Mouse (Mus musculus) bone marrow, adult 2 months (tissue): ENCODE results near the gene Anks1b. TPM values are rescaled to one million over a fixed set of nuclear protein-coding genes. Genes with fewer than 3 reads are reported as not detected.

Experiments used
- H3K27ac ChIP-seq: fragments of 200-500 bp; 2 replicates; pipeline ENCODE4 v1.5.1; 2012; ENCODE audit warnings: low read depth, mild to moderate bottlenecking, control low read depth, inconsistent platforms, low read length; ENCODE audit not compliant: control insufficient read depth, poor library complexity, insufficient read depth
- H3K4me1 ChIP-seq: fragments of 200-500 bp; 2 replicates; pipeline ENCODE4 v1.6.1; 2011; ENCODE audit warnings: low read length; ENCODE audit not compliant: control insufficient read depth, insufficient read depth
- H3K4me3 ChIP-seq: fragments of 200-500 bp; replicated peaks from 2 replicates; pipeline ENCODE3; 2011; ENCODE audit warnings: mild to moderate bottlenecking, low read depth, low read length, control low read depth; ENCODE audit not compliant: control insufficient read depth
- CTCF ChIP-seq: fragments of 200-500 bp; IDR thresholded peaks from 2 replicates; pipeline ENCODE4 v1.5.1; 2011; ENCODE audit warnings: low read length, control low read depth; ENCODE audit not compliant: control insufficient read depth, insufficient read depth
- POLR2A ChIP-seq: fragments of 200-500 bp; IDR thresholded peaks from 2 replicates; pipeline ENCODE4 v1.6.1; 2011; ENCODE audit warnings: low read depth, mild to moderate bottlenecking, control low read depth, low read length, borderline replicate concordance; ENCODE audit not compliant: control insufficient read depth
- WGBS: fragments of 180-500 bp; shearing (Covaris S2); methylation state at CpG from one replicate; pipeline ENCODE4 v1.1.7; 2018; 5-methylcytosine and 5-hydroxymethylcytosine counted together
- polyA plus RNA-seq: library from polyadenylated mRNA; stranded (reverse); fragments of >200 nt; gene quantifications from 2 replicates; pipeline ENCODE4 v1.2.4, GENCODE M21; 2011; ENCODE audit warnings: low replicate concordance; ENCODE audit not compliant: missing spikeins, insufficient read depth, insufficient read length

Anks1b gene
- polyA plus RNA-seq, 1 experiment: not detected

DNA sequence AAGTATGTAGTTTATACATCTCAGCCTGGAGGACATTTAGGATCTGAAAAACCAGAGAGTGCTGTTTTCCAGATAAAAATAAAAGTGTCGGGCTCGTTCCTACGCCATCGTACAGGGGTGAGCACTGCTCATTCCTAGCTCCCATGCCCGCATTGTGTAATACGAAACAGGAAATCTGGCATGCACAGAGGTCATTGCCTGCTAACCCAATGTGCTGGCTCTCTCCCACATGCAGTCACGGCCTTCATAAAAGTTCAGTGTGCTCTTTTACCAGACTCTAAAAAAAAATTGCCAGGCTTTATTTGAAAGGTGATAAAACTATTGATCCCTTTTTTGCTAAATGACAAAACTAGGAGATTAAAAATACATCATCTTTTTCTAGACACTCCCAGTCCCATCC, 689.6 kb downstream of the Anks1b start:
- TF ChIP-seq POLR2A: no peak
- no peak for TF ChIP-seq CTCF
- H3K4me1 ChIP-seq: no peaks in the 10 kb centered on the region
- no peak overlapping the region for H3K27ac ChIP-seq
- WGBS: 73% methylated on average over 7 of the region's 7 CpGs
- no peak overlapping the region for H3K4me3 ChIP-seq

DNA sequence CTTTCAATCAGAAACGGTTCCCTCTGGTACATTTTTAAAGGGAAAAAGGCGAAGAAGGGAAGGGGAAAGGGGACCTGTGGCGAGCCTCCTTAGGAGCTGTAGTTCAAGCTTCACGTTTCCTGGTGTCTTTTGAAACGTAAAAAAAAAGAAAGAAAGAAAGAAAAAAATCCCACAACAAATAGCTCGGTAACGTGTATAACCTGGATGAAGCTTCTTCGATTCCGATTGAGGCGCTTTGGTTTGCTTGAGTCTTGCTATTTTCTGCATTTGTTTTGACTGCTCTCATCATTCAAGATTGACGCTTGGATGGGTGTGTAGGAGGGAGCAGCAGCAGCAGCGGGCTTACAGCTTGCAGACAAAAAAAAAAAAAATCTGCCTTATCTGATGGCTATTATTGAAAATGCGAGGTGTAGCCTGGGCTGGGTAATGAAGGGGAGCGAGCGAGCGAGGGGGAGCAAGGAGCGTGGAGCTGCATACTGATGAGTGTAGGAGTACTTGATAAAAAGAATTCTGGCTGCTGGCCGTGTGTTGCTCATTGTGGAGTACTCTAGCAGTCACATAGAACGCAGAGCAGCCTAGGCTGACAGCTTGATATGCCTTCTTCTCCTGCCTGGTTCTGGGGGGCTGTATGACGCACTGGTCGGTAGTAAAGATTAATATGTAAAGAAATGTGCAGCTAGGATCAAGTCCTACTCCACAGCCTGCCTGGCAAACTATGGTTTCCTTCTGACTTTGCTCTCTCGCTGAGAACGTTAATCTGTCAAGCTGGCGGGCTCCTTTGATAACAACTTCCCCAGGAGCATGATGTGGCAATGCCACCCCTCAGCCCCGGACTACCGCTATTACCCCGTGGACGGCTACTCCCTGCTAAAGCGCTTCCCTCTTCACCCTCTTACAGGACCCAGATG, 703.1 kb downstream of the Anks1b start:
- Histone ChIP-seq H3K4me3 (no peak overlapping the region), H3K4me1 (no peaks in the 10 kb centered on the region), H3K27ac (no peak overlapping the region)
- WGBS: 21% methylated on average over 29 of the region's 29 CpGs
- no peak for TF ChIP-seq POLR2A
- no peak for TF ChIP-seq CTCF

DNA sequence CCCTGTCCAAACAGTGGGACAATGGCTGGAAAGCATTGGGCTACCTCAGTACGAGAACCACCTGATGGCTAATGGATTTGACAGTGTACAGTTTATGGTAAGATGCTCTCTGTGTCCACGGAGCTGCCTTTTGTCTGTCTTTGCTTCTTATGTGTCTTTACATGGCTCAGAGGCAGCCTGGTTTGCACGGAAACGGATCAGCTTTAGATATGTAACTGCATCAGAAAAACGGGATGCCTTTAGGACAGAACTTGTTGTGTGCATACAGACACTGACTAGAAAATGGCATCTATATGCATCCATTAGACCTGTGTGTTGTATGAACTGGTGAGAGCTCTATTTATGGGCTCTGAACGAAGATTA, 703.8 kb downstream of the Anks1b start:
- TF ChIP-seq CTCF: no peak
- TF ChIP-seq POLR2A: no peak
- H3K4me3 ChIP-seq: no peak overlapping the region
- WGBS: 61% methylated on average over 6 of the region's 6 CpGs
- no peaks in the 10 kb centered on the region for H3K4me1 ChIP-seq
- H3K27ac ChIP-seq: no peak overlapping the region

DNA sequence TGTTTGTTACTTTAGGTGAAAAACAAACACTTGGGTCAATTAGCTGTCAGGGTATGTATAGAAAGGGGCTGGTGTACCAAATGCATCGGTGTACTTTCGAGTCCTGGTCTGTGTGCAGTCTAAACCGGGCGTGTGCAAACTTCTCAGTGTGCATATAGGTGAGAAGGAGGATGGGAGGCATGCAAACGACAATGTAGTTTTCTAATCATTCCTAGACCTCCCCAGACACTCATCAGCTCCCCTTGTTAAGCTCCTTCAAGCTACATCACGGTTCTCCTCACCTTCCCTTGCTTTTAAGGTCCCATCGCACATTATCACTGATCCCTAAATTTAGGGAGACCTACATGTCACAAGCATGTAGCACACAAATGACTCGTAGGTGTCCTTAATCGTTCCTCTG, 704.5 kb downstream of the Anks1b start:
- WGBS: 76% methylated on average over 9 of the region's 9 CpGs
- H3K4me1 ChIP-seq: no peaks in the 10 kb centered on the region
- no peak overlapping the region for H3K27ac ChIP-seq
- H3K4me3 ChIP-seq: no peak overlapping the region
- TF ChIP-seq POLR2A (no peak), CTCF (no peak)

DNA sequence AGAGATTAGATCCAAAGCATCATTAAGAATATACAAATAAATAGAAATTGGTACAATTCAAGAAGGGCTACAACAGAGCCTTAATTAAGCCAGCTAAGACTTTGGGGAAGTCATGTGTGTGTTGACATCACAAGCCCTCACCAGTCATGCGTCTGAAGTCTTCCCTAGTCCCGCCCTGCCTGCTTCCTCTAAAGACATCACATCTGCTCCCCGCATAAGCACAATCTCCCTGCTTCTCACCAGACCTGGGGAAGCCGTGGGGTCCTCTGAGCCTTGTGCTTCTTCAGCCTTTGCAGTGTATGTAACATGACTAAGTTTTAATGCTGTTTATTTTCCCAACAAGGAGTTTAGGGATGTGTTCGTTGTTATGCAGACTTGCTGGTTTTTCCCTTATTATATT, 706.7 kb downstream of the Anks1b start:
- Histone ChIP-seq H3K4me1 (no peaks in the 10 kb centered on the region), H3K4me3 (no peak overlapping the region), H3K27ac (no peak overlapping the region)
- 63% methylated on average over 5 of the region's 5 CpGs for WGBS
- TF ChIP-seq POLR2A: no peak
- TF ChIP-seq CTCF: no peak

DNA sequence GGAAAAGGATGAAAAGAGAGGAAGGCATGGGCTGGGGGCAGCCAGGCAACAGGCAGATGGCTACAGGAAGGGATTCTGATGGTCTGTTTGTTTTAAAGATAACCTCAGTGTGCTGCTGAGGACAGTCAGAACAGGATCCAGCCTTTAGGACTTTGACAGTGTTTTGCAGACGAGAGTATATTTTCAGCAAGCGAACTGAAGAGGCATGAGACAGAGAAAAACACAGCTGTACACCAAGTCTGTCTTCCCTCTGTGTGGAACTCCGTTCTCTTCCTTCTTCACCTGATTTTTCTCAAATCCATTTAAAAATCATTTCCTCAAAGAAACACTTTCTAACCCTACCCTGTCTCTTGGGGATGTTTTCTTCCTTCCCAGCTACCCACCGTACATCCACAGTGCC, 710.7 kb downstream of the Anks1b start:
- WGBS: 77% methylated on average over 4 of the region's 4 CpGs
- no peak overlapping the region for H3K4me3 ChIP-seq
- TF ChIP-seq POLR2A (no peak), CTCF (no peak)
- no peak overlapping the region for H3K27ac ChIP-seq
- H3K4me1 ChIP-seq: no peaks in the 10 kb centered on the region

DNA sequence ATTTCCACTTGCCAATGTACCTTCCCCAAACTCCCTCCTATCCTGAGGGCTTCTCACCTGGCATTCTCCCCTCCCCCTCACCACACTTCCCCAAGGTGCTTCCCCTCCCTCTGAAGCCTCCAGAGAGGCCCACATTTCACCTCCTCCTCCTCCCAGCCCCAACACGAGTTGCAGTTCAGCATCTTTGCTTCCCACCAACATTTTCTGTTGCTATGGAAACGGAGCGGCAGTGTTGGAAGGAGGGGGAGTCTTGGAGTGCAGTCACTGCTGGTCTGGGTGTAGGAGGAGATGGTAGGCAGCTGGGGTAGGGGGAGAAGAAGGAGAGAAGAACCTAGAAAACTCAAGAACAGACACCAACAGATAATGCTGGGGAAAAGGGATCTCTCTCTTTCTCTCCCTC, 722.8 kb downstream of the Anks1b start:
- no peaks in the 10 kb centered on the region for H3K4me1 ChIP-seq
- TF ChIP-seq POLR2A: no peak
- TF ChIP-seq CTCF: no peak
- 14% methylated on average over 3 of the region's 3 CpGs for WGBS
- H3K4me3 ChIP-seq: no peak overlapping the region
- H3K27ac ChIP-seq: no peak overlapping the region

DNA sequence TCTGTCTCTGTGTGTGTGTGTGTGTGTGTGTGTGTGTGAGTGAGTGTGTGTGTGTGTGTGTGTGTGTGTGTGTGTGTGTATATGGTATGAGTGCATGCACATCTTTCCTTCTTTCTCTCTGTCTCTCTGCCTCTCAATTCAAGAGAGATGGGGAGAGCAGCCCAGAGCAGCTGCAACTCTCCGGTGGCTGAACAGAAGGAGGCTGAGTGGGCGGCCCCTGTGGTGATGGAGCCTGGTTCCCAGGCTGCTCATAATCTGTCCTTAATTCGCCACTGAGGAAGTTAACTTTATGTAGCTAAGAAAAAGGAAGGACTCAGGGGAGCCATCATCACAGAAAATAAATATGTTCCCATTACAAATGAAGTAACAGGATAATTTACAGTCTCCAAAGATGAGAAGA, 723.3 kb downstream of the Anks1b start:
- no peak for TF ChIP-seq POLR2A
- TF ChIP-seq CTCF: no peak
- H3K4me1 ChIP-seq: no peaks in the 10 kb centered on the region
- no peak overlapping the region for H3K4me3 ChIP-seq
- no peak overlapping the region for H3K27ac ChIP-seq
- 33% methylated on average over 3 of the region's 3 CpGs for WGBS
